Mouse (Mus musculus) bone marrow macrophage, adult 2 months (primary cell): ENCODE results near the gene Trpt1.

Experiments used
- CTCF ChIP-seq: IDR thresholded peaks from 2 replicates; pipeline ENCODE4 v1.5.1; 2012; ENCODE audit warnings: low read depth, mild to moderate bottlenecking, low read length, moderate library complexity
- POLR2A ChIP-seq: IDR thresholded peaks from 2 replicates; pipeline ENCODE4 v1.6.1; 2012; ENCODE audit warnings: mild to moderate bottlenecking, low read depth, low read length, borderline replicate concordance

GRCm38 (mm10) chr19:6989251-6989650, 6.7 kb upstream of the Trpt1 start:
- no peak for TF ChIP-seq POLR2A
- no peak for TF ChIP-seq CTCF
